Mouse (Mus musculus) limb, embryonic 14.5 days (tissue): ENCODE results near the gene Mkln1. TPM values are rescaled to one million over a fixed set of nuclear protein-coding genes. Genes with fewer than 3 reads are reported as not detected.

Experiments used
- ATAC-seq: fragments of 200-750 bp; cut with Nextera tagmentation; 2 replicates; pipeline ENCODE4 v1.8.0; 2017; ENCODE audit warnings: low read depth, moderate number of reproducible peaks, moderate TSS enrichment; ENCODE audit not compliant: low FRiP score
- DNase-seq: peaks from one replicate; pipeline ENCODE4 v3.0.0-alpha.2; 2015; ENCODE audit warnings: low spot score
- H3K27ac ChIP-seq: fragments of 300-500 bp; sonication (generic); replicated peaks from 2 replicates; pipeline ENCODE4 v1.5.1; 2014; ENCODE audit warnings: low read depth, mild to moderate bottlenecking, low read length, moderate library complexity, mixed read lengths
- H3K27me3 ChIP-seq: fragments of 300-500 bp; sonication (generic); 2 replicates; pipeline ENCODE4 v1.6.1; 2014; ENCODE audit warnings: low read length, mixed read lengths; ENCODE audit not compliant: control insufficient read depth, insufficient read depth
- H3K36me3 ChIP-seq: fragments of 300-500 bp; sonication (generic); 2 replicates; pipeline ENCODE4 v1.6.1; 2014; ENCODE audit warnings: mild to moderate bottlenecking, low read length, moderate library complexity, mixed read lengths; ENCODE audit not compliant: control insufficient read depth, insufficient read depth
- H3K4me1 ChIP-seq: fragments of 300-500 bp; sonication (generic); 2 replicates; pipeline ENCODE4 v1.6.1; 2014; ENCODE audit warnings: antibody characterized with exemption, low read length, mixed read lengths; ENCODE audit not compliant: control insufficient read depth, insufficient read depth
- H3K4me2 ChIP-seq: fragments of 300-500 bp; sonication (generic); replicated peaks from 2 replicates; pipeline ENCODE4 v1.6.1; 2014; ENCODE audit warnings: low read depth, mild to moderate bottlenecking, low read length, moderate library complexity; ENCODE audit not compliant: severe bottlenecking
- H3K4me3 ChIP-seq: fragments of 300-500 bp; sonication (generic); replicated peaks from 2 replicates; pipeline ENCODE4 v1.5.1; 2014; ENCODE audit warnings: low read length
- H3K9ac ChIP-seq: fragments of 300-500 bp; sonication (generic); 2 replicates; pipeline ENCODE4 v1.6.1; 2014; ENCODE audit warnings: mild to moderate bottlenecking, low read depth, low read length, moderate library complexity; ENCODE audit not compliant: severe bottlenecking
- H3K9me3 ChIP-seq: fragments of 300-500 bp; sonication (generic); 2 replicates; pipeline ENCODE4 v1.6.1; 2016; ENCODE audit warnings: low read length; ENCODE audit not compliant: control insufficient read depth
- POLR2A ChIP-seq: fragments of 200-500 bp; IDR thresholded peaks from 2 replicates; pipeline ENCODE4 v1.8.0; 2012; ENCODE audit warnings: inconsistent platforms, mild to moderate bottlenecking, moderate library complexity, borderline replicate concordance; ENCODE audit not compliant: insufficient read depth, insufficient read length; ENCODE audit errors: extremely low read depth
- WGBS: fragments of 180-500 bp; shearing (Covaris S2); extraction: QIAGEN DNeasy Blood & Tissue Kit; methylation state at CpG from one replicate; pipeline ENCODE4 v1.1.7; 2014; 5-methylcytosine and 5-hydroxymethylcytosine counted together
- polyA plus RNA-seq, 2 experiments: library from polyadenylated mRNA; depleted of rRNA in 1 of 2; stranded (reverse) in 1 of 2; unstranded in 1 of 2; fragments of >200 nt; fragmentation: Nextera tagmentation in 1 of 2; extraction: Ambion mirVana in 1 of 2; gene quantifications; 2 replicates each; pipeline versions ENCODE4 v1.2.1 to v1.2.3; 2012 to 2014

Gene Mkln1
- polyA plus RNA-seq, 2 experiments: 63.2 to 155 TPM

DNA sequence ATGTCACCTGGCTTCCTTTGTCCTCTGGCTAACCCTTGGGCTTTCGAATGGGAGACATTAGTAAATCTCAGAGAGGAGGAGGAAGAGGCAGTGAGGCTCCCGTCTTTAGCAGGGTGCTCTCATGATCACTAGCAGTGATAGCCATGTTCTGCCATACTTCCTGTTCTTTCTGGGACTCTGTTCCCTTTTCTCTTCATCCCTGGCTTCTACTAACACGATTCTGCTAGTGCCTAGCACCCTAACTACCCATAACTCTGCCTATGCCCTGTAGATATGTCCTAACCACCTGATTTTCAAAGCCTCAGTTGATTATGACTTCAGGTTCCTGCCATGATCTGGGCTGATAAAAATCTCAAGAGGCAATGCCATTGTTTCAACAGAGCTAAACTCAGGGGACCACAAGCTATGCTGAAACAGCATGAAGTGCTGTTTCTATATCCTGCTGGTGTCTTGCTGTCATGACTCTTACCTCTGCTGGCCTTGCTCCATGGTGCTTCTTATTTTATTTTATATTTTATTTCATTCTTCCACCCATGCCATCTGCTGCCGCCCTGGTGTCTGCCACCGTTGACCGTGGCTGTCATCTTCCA, 25.4 kb upstream of the Mkln1 start:
- Histone ChIP-seq H3K4me2 (no peak overlapping the region), H3K4me3 (no peak overlapping the region), H3K27me3 (no peaks in the 10 kb centered on the region), H3K27ac (no peak overlapping the region), H3K4me1 (no peaks in the 10 kb centered on the region), H3K9me3 (no peaks in the 10 kb centered on the region), H3K36me3 (no peaks in the 10 kb centered on the region), H3K9ac (no peak overlapping the region)
- no peak for DNase-seq
- ATAC-seq: no peak
- TF ChIP-seq POLR2A: no peak
- 89% methylated on average over 6 of the region's 6 CpGs for WGBS

DNA sequence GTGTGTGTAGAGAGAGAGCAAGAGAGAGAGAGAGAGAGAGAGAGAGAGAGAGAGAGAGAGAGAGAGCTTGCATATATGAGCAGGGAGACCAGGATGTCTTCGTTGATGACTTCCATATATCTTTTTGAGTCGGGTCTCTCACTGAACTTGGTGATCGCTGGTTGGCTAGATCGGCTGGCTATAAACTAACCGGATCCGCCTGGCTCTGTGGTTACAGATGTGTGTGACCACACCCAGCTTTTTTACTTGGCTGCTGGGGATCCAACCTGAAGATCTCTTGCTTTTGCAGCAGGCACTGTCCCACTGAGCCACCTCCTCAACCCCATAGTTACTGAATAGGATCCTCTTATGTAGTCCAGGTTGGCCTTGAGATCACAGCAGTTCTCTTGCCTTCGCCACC, 15.5 kb upstream of the Mkln1 start:
- Histone ChIP-seq H3K27me3 (no peaks in the 10 kb centered on the region), H3K4me1 (no peaks in the 10 kb centered on the region), H3K4me2 (no peak overlapping the region), H3K9me3 (no peaks in the 10 kb centered on the region), H3K4me3 (no peak overlapping the region), H3K36me3 (no peaks in the 10 kb centered on the region), H3K9ac (no peak overlapping the region), H3K27ac (no peak overlapping the region)
- 83% methylated on average over 7 of the region's 7 CpGs for WGBS
- TF ChIP-seq POLR2A: no peak
- DNase-seq: no peak
- ATAC-seq: no peak

GRCm38 (mm10) chr6:31384794-31385193, 13.7 kb upstream of the Mkln1 start:
- TF ChIP-seq POLR2A: no peak
- H3K36me3 ChIP-seq: no peaks in the 10 kb centered on the region
- no peaks in the 10 kb centered on the region for H3K4me1 ChIP-seq
- ATAC-seq (no peak), DNase-seq (no peak)
- H3K27me3 ChIP-seq: no peaks in the 10 kb centered on the region
- WGBS: 72% methylated on average over 5 of the region's 5 CpGs
- no peaks in the 10 kb centered on the region for H3K9me3 ChIP-seq
- no peak overlapping the region for H3K27ac ChIP-seq
- no peak overlapping the region for H3K9ac ChIP-seq
- no peak overlapping the region for H3K4me3 ChIP-seq
- no peak overlapping the region for H3K4me2 ChIP-seq

- TF ChIP-seq POLR2A: no peak
- Histone ChIP-seq H3K9me3 (no peaks in the 10 kb centered on the region), H3K36me3 (no peaks in the 10 kb centered on the region), H3K4me1 (no peaks in the 10 kb centered on the region), H3K4me3 (no peak overlapping the region), H3K27me3 (no peaks in the 10 kb centered on the region), H3K4me2 (no peak overlapping the region), H3K9ac (no peak overlapping the region), H3K27ac (no peak overlapping the region)
- WGBS: 85% methylated on average over 10 of the region's 10 CpGs
- ATAC-seq (no peak), DNase-seq (no peak)
Measured at GRCm38 (mm10) chr6:31385281-31386145, 13.0 kb upstream of the Mkln1 start.

DNA sequence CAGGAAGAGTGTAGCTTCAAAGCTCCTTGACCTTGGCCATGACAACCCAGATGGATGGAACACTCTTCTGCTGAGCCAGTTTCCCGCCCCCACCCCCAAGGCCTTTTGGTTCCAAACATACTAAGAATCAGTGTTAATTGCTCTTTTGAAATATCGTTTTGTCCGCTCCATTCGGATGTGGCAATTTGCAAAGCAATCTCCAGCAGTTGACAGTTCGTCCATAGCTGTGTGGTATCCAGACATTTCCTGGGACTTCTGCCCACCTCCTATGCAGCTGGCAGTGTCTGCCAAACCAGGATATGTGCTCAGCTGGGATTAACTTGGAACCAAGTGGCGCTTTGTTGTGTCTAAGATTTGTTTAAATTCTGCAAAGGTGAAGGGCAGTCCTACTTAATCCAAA, 8.8 kb upstream of the Mkln1 start:
- H3K27ac ChIP-seq: no peak overlapping the region
- no peak for TF ChIP-seq POLR2A
- H3K27me3 ChIP-seq: no peaks in the 10 kb centered on the region
- H3K4me1 ChIP-seq: no peaks in the 10 kb centered on the region
- H3K4me2 ChIP-seq: no peak overlapping the region
- H3K9ac ChIP-seq: no peak overlapping the region
- H3K9me3 ChIP-seq: no peaks in the 10 kb centered on the region
- ATAC-seq: no peak
- no peaks in the 10 kb centered on the region for H3K36me3 ChIP-seq
- H3K4me3 ChIP-seq: no peak overlapping the region
- 83% methylated on average over 6 of the region's 6 CpGs for whole genome bisulfite sequencing
- no peak for DNase-seq
